Mouse (Mus musculus): ENCODE measurements around the gene Uhrf1bp1l. TPM values are rescaled to one million over a fixed set of nuclear protein-coding genes. Genes with fewer than 3 reads are reported as not detected.

The Uhrf1bp1l gene
- polyA plus RNA-seq, 2 experiments = 24.0 to 28.8 TPM

DNA sequence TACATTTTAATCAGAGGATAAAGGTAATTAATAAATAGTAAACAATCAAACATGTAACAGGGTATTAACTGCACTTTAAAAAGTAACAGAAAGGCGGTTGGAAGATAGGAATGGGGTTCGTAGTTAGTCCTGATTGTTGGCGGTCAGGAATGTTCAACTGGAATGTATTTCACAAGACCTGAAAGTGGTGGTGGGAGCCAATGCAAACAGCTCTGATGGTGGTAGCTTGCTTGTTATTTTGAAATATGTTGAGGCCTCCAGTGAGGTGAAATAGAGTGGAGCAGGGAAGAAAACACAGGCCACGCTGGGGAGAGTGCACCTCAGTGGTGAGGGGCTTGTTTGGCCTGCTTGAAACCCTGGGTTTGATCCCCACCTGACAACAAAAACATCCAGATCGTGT is 6.3 kb downstream of the Uhrf1bp1l start:
- Histone ChIP-seq H3K4me1 (ENCODE audit: control insufficient read depth, insufficient read depth, low read length) (0 out of 2 replicates have a peak, but pooled peaks cover 3% of the 10 kb centered on the region), H3K4me3 (replicated peaks; ENCODE audit: low read length) (no peak overlapping the region), H3K9me3 (ENCODE audit: control insufficient read depth, low read length) (no peaks in the 10 kb centered on the region), H3K27me3 (ENCODE audit: control insufficient read depth, insufficient read depth, low read length) (no peaks in the 10 kb centered on the region), H3K4me2 (replicated peaks; ENCODE audit: low read depth, low read length, severe bottlenecking) (no peak overlapping the region), H3K36me3 (ENCODE audit: control insufficient read depth, insufficient read depth, low read length) (no peaks in the 10 kb centered on the region), H3K9ac (ENCODE audit: low read depth, low read length, severe bottlenecking) (no peak overlapping the region), H3K27ac (replicated peaks; ENCODE audit: low read depth, low read length) (no peak overlapping the region)
- DNase-seq (ENCODE audit: low spot score) (no peak), ATAC-seq (ENCODE audit: low FRiP score, low read depth) (no peak)
- TF ChIP-seq POLR2A (IDR thresholded peaks at IDR 0.05; ENCODE audit: borderline replicate concordance, extremely low read depth, insufficient read depth, insufficient read length) = no peak
- WGBS = 72% methylated on average over 5 of the region's 5 CpGs

DNA sequence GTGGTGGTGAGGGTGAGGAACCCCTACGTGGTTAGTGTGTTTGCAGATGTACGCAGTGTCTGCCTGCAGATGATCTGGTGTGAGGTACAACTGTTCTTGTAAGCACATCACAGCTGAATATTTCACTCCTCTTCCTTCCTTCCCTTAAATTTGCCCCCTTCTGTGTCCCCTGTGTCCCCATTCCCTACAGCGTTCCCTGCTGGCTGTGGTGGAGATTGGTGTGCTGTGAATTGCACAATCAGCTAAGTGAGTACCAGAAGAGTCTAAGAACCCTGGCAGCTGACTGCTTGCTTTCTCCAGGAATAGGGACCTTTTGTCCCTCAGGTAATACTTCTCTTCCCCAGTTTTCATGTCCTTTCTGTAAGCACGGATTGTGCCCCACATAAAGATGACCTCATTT is 10.4 kb downstream of the Uhrf1bp1l start:
- no peaks in the 10 kb centered on the region for H3K9me3 ChIP-seq (ENCODE audit: control insufficient read depth, low read length)
- no peak for ATAC-seq (ENCODE audit: low FRiP score, low read depth)
- no peak overlapping the region for H3K9ac ChIP-seq (ENCODE audit: low read depth, low read length, severe bottlenecking)
- TF ChIP-seq POLR2A (IDR thresholded peaks at IDR 0.05; ENCODE audit: borderline replicate concordance, extremely low read depth, insufficient read depth, insufficient read length) = no peak
- no peak overlapping the region for H3K4me2 ChIP-seq (replicated peaks; ENCODE audit: low read depth, low read length, severe bottlenecking)
- no peaks in the 10 kb centered on the region for H3K27me3 ChIP-seq (ENCODE audit: control insufficient read depth, insufficient read depth, low read length)
- WGBS = 91% methylated on average over 4 of the region's 4 CpGs
- H3K4me1 ChIP-seq (ENCODE audit: control insufficient read depth, insufficient read depth, low read length) = no peaks in the 10 kb centered on the region
- no peak for DNase-seq (ENCODE audit: low spot score)
- H3K4me3 ChIP-seq (replicated peaks; ENCODE audit: low read length) = no peak overlapping the region
- H3K36me3 ChIP-seq (ENCODE audit: control insufficient read depth, insufficient read depth, low read length) = peaks cover 9% of the 10 kb centered on the region; the same call in 1 of the 2 replicates
- no peak overlapping the region for H3K27ac ChIP-seq (replicated peaks; ENCODE audit: low read depth, low read length)

DNA sequence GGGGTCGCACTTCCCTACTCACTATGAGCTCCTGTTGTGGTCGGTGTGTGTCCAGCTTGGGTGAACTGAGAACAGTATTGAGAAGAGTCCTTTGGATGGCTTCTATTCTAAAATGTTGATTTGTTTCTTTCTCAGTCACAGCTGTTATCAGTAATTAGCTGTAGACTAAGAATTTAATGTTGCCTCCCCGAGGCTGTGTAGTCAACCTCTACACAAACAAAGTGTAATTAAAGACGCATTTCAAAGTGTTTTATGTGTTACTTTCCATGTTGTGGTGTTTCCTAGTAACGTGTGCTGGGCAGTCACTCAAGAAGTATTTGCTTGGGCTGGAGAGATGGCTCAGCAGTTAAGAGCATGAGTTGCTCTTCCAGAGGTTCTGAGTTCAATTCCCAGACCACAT is 16.0 kb downstream of the Uhrf1bp1l start:
- no peak for DNase-seq (ENCODE audit: low spot score)
- TF ChIP-seq POLR2A (IDR thresholded peaks at IDR 0.05; ENCODE audit: borderline replicate concordance, extremely low read depth, insufficient read depth, insufficient read length) = no peak

DNA sequence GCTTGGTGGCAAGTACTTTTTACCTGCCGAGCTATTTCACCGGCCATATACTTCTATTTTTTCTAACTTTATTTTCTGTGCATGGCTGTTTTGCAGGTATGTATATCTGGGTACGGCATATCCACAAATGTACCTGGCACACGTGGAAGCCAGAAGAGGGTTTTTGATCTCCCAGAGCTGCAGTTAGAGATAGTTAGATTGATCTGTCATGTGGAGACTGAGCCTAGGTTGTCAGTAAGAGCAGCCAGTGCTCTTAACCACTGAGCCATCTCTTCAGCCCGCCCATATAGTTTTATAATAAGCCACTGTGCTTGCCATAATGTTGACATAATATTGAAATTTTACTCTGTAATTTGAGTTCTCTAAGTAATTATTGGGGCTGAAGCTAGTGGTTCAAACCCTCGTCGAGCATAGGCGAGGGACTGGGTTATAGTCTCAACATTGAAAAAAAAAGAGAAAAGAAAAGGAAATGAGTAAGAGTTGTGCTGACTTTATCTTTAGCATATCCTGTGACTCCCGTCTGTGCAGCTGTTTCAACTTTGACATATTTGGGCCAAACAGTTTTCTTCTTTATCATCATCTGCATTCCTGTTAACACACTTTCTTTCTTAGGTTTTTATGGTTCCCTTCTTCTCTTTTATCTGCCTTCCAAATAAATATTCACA is 19.8 kb downstream of the Uhrf1bp1l start:
- ATAC-seq (ENCODE audit: low FRiP score, low read depth) = no peak
- no peak for TF ChIP-seq POLR2A (IDR thresholded peaks at IDR 0.05; ENCODE audit: borderline replicate concordance, extremely low read depth, insufficient read depth, insufficient read length)
- Histone ChIP-seq H3K9ac (ENCODE audit: low read depth, low read length, severe bottlenecking) (no peak overlapping the region), H3K4me2 (replicated peaks; ENCODE audit: low read depth, low read length, severe bottlenecking) (no peak overlapping the region), H3K27ac (replicated peaks; ENCODE audit: low read depth, low read length) (no peak overlapping the region), H3K27me3 (ENCODE audit: control insufficient read depth, insufficient read depth, low read length) (no peaks in the 10 kb centered on the region), H3K4me3 (replicated peaks; ENCODE audit: low read length) (no peak overlapping the region), H3K4me1 (ENCODE audit: control insufficient read depth, insufficient read depth, low read length) (no peaks in the 10 kb centered on the region), H3K36me3 (ENCODE audit: control insufficient read depth, insufficient read depth, low read length) (no peaks in the 10 kb centered on the region), H3K9me3 (ENCODE audit: control insufficient read depth, low read length) (no peaks in the 10 kb centered on the region)
- DNase-seq (ENCODE audit: low spot score) = no peak
- 79% methylated on average over 9 of the region's 9 CpGs for WGBS

More for the DNA sequence above, 16.0 kb downstream of the Uhrf1bp1l start:
- Histone ChIP-seq H3K4me1 (ENCODE audit: control insufficient read depth, insufficient read depth, low read length) (no peaks in the 10 kb centered on the region), H3K4me2 (replicated peaks; ENCODE audit: low read depth, low read length, severe bottlenecking) (no peak overlapping the region), H3K9me3 (ENCODE audit: control insufficient read depth, low read length) (no peaks in the 10 kb centered on the region), H3K4me3 (replicated peaks; ENCODE audit: low read length) (no peak overlapping the region), H3K27ac (replicated peaks; ENCODE audit: low read depth, low read length) (no peak overlapping the region), H3K9ac (ENCODE audit: low read depth, low read length, severe bottlenecking) (no peak overlapping the region), H3K27me3 (ENCODE audit: control insufficient read depth, insufficient read depth, low read length) (no peaks in the 10 kb centered on the region), H3K36me3 (ENCODE audit: control insufficient read depth, insufficient read depth, low read length) (peaks cover 9% of the 10 kb centered on the region; the same call in 1 of the 2 replicates)
- 57% methylated on average over 5 of the region's 5 CpGs for WGBS
- no peak for ATAC-seq (ENCODE audit: low FRiP score, low read depth)

DNA sequence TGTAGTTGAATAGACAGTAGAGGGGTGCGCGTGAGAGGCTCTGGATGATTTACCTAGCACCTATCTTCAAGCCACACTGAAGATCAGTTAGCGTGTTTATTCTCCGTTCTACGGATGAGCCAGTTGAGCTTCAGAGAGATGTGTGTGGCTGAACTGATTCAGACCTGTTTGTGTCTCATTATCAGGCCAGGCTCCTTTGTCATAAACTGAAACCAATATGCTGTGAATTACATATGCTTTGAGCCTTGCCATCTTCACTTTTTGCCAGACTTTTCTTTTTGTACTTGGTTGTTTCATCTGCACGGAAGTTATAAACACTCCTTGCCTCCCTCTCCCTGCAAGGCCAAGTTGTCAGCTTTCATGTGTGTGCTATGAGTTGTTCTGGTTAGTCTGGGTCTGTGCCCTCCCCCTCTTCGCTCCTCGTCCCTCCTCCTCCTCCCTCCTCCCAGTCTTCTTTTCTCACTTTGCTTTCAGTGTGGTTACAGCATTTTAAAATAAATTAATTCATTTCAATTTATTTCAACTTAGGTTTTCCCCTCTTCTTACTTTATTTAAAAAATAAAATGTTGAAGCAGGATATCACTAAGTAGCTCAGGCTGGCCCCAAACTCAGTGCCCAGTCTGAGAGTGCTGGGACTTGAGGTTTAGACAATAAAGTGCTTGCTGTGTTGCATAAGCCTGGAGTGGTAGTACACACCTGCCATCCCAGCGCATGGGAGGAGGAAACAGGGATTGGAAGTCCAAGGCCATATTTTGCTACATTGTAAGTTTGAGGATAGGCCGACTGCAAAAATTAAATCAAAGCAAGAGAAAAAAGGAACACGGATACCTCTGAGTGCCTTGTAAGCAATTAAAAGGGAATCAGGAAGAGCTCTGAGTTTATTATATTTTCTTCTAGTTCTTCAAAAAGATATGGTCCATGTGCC is 21.3 kb downstream of the Uhrf1bp1l start:
- no peak for ATAC-seq (ENCODE audit: low FRiP score, low read depth)
- Histone ChIP-seq H3K36me3 (ENCODE audit: control insufficient read depth, insufficient read depth, low read length) (no peaks in the 10 kb centered on the region), H3K27ac (replicated peaks; ENCODE audit: low read depth, low read length) (no peak overlapping the region), H3K27me3 (ENCODE audit: control insufficient read depth, insufficient read depth, low read length) (no peaks in the 10 kb centered on the region), H3K4me3 (replicated peaks; ENCODE audit: low read length) (no peak overlapping the region), H3K4me2 (replicated peaks; ENCODE audit: low read depth, low read length, severe bottlenecking) (no peak overlapping the region), H3K4me1 (ENCODE audit: control insufficient read depth, insufficient read depth, low read length) (no peaks in the 10 kb centered on the region), H3K9ac (ENCODE audit: low read depth, low read length, severe bottlenecking) (no peak overlapping the region), H3K9me3 (ENCODE audit: control insufficient read depth, low read length) (no peaks in the 10 kb centered on the region)
- WGBS = 87% methylated on average over 11 of the region's 11 CpGs
- no peak for TF ChIP-seq POLR2A (IDR thresholded peaks at IDR 0.05; ENCODE audit: borderline replicate concordance, extremely low read depth, insufficient read depth, insufficient read length)
- DNase-seq (ENCODE audit: low spot score) = no peak
